Mouse (Mus musculus) B cell, adult 2 months (primary cell): ENCODE results near the gene Anp32a.

ENCODE experiments used
- DNase-seq, 2 experiments: peaks; one replicate each; pipeline ENCODE4 v3.0.0; 2022

Gene Anp32a

DNA sequence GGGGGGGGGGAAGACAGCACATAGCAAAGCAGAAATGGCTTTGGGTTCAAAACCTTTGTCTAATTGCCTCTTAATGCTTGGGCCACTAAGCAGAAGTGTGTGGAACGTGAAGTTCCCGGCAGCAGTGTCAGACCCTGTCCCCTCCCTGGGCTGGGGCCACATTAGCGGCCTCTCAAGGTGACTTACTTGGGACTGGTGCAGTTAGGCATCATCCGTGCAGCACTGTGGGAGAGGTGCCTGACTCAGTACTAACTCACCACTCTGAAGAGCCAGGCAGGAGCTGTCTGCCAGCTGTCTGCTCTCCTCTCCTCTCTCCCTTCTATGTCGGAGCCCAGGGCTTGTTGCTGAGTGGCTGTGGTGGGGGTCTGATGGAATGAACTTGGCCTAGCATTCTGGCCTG, 6.1 kb downstream of the Anp32a start:
- DNase-seq = no peak

DNA sequence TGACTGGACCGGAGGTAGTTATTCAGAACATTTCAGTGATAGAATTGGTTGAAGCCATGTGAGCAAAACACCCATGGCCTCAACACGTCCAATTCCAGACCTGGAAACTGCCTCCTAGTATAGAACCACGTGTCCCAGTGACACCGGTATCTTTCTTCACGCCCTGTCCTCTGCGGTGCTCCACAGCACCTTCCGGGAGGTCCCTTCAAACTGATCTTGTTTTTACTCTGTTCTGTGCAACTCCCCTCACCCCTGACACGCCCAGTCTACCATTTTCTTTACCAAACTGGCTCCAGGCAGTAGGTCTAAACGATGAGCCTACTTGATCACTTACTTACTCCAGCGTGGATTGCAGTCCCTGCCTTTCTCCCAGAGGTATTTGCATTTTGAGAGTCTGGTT, 7.0 kb downstream of the Anp32a start:
- no peak for DNase-seq

DNA sequence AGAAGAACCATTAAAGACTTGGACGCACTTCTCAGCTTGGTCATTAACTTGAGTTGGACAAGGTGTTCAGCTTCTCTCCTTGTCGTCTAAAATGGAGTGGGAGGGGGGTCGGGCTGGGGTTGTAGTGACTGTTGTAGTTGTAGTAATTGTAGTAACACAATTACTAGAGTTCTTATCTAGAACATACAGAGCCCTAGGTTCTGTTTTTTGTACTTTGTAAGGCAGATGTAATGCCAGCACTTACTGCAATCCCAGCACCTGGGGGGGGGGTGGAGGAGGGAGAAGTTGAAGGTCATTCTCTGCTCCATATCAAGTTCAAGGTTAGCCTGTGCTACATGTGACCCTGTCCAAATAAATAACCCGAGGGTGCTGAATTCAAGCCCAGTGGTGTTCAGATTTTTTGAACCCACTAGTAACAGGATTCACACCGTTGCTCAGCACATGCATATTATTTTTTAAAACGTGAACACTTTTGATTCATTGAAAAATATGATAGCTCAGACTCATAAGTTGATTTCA, 7.4 kb downstream of the Anp32a start:
- DNase-seq = no peak

DNA sequence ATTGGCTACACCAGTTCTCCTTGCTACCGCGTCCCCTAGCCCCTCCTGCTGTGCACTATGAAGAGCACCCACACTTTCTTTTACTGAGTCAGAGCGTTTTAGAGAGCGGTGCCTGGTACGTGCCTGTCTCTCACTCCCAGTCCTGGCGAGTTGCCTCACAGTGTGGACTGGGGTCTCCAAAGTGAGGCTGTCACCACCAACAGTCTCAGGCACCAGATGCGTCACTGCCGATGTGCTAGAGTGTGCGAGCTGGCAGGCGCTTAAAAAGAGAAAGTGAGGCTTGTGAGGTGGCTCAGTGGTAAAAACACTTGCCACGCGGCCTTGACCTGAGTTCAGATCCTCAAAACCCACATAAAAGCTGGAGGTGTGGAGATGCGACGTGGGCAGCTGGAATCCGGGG, 8.2 kb downstream of the Anp32a start:
- no peak for DNase-seq

DNA sequence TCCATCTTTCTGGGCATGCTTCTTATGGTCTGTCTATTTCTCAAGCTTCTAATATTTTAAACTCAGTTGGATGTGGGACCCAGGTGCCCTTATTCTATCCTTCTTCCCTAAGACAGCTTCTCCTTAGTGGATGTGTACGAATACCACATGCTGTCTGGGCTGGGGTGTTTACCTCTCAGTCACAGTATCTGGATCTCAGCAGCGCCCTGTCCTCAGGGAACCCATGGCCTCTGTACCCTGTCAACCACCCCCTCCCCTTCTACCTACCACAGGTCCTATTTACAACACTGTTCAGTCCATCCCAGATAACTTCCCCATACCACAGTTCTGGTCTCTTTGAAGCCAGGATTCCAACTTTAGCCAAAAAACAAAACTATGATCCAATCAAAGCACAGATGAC, 9.6 kb downstream of the Anp32a start:
- DNase-seq = no peak

DNA sequence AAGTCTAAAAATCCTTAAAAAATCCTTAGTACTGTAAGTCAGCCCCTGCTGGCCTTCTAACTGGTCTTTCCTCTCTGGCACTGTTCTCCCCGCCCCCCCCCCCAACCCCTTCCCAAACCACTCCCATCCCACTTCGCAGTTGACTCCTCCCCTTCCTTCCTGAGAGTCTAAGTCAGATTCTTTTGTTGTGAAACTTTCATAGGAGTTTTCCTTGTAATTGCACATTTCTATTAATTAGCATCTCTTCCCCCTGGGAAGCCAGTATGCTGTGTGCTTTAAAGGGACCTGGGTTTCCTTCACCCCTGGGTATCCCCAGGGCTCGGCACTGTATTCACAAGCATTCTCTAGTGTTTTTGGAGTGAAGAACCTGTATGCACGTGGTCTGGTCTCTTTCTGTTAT, 10.1 kb downstream of the Anp32a start:
- DNase-seq = no peak

DNA sequence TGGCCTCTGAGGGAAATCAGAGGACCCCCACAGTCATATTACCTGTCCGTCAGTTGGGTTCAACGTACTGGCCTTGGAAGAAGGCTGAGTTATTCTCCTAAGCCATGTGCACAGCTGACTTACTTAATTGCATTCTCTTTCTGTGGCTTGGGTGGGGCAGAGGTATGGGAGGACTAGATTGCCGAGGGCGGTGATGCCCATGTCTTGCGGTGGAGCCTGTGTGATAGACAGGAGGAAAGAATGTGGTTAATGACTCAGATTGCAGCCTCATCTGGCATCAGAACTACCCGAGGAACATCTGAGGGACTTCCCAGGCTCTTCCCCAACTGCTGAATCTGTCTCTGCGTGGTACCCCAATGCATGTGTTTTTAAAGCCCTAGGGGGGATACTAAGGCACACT, 12.7 kb downstream of the Anp32a start:
- DNase-seq = no peak

DNA sequence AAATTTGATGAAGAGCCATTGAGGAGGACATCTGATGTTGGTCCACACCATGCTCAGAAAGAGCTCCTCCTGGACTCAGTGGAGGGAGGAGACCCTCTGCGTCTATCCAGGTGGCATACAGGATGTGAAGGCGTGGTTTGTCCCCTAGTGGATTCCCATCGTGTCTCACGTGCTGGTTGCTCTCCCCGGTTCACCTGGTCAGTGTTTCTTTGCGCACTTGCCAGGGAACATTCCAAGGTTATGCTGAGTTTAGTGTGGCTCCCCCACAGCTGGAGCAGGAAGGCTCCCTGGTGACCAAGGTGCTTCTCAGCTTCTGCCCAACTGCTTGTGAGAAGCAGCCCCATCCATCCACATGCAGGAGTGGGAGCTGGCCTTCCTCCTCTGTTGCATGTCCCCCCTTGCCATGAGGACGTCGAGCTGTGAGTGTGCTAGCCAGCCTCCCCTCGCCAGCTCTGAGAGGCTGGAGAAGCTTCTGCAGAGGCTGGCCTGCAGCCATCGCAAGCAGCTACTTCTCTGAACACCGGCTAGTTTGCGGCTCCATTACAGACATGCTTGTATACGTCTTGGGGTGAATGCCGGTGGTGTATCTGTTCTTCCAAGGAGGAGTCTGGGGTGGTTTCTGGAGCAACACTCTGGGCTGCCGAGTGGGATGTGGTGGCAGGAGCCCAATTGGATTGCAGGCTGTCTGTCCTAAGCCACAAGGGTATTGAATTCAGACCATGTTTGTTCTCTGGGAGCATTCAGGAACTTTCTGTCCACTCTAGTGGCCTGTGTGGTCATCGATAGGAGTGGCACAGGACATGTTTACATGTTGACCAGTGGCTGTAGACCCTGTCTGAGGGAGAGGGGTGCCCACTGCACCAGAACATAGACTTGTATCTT, 14.0 kb downstream of the Anp32a start:
- no peak for DNase-seq

DNA sequence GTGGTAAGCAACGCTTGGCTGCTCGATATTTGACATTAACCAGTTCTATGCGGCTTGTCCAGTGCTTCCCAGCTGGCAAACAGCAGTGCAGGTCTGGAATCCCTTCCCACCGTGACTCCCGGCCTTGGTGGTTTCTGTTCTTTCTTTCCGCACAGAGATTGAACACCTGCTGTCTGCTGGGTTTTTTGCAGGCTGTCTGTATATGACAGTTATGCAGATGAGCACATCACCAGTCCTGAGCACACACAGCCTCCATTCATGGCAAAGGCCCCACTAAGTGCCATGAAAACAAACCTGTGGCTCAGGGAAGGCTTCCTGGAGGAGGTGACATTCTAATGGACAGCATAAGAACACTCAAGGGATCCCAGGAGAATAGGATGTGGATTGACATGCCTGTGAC, 14.7 kb downstream of the Anp32a start:
- no peak for DNase-seq

DNA sequence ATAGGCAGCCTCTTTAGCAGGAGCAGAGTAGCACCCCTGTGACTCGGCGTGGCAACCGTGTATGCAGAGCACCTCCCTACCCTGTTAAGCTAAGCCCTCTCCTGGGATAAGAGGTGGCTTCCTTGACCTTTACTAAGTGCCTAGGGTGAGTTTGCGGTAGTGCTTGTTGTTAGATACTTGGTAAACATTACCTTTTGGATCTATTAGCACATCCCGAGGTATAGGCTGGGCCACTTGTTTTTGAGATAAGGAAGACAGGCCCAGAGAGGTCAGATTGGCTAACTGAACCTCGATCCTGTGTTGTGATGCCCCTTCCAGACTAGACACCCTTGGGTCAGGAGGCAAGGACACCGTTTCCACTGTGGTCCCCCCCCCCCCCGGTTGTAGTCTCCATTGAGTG, 16.5 kb downstream of the Anp32a start:
- no peak for DNase-seq

DNA sequence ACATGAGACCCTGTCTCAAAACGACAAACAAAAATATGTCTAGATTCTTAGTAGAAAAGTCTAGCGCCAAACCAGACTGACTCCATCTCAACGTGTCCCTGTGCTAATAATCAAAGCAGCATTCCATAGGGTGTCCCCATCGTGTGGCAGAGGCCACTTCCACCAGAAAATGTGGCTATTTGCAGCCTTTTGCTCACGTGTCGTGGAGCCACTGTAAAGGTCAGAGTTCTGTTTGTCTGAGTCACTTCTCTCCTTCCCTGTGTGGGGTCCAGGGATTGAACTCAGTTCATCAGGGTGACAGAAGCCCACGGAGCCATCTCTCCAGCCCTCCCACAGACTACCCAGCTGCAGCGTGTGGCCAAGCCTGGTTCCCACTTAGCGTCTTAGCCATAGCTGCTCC, 17.8 kb downstream of the Anp32a start:
- no peak for DNase-seq

DNA sequence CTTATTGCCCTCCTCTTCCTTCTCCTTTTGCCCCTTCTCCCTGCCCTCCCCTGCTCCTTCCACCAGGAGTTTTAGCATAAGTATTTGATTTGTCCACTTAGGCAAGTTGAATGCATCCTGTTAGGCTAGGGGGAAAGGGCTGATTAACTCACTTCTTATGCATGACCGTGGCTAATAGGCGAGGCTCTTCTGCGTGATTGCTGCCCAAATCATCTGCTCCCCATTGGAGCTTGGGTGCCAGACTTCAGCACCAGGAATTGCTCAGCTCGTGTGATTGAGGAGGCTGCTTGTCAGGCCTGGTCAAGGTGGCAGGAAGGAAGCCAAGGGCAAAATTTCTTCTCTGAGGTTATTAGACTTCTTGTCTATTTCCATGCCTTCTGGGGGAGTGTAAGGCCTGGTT, 19.8 kb downstream of the Anp32a start:
- DNase-seq = no peak

DNA sequence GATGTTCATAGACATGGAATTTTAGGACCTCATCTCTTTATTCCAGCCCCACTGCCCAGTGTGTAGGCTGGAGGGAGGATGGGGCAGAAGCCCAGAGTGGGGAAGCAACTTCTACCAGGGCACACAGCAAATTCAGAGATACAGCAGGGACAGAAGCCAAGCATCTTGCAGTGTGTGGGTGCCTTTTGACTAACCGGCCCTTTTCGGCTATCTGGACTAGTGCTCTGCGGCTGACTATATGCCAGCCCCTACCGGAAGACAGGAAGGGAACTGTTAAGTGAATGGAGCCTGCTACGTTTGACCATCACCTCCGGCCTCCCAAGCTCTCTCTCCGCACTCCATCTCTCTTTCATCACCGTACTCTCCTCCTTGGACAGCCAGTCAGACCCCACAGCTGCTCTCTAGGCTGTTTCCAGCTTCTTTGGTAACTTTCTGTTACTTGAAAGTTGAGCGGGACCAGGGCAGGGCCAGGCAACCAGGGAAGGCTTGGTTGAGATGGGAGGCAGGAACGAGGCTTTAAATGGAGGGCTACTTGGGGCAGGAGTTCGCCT, 21.8 kb downstream of the Anp32a start:
- no peak for DNase-seq

DNA sequence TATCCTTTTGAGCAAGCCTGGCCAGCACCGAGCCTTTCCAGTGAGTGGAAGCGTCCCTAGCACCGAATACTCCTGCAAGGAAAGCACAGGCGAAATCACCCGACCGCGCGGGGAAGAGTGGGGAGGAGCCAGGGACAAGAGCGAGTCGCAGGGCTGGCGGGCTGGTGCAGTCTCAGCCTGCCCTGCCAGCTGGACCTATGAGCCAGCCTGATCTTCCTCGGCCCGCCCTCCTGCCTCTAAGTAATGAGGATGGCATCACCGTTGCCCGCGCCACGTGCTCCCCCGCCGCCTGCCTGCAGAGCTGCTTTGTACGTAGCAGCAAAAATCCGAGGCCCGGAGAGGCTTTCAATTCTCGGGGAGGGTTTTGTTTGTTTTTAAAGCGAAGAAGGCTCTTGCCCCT, 22.5 kb downstream of the Anp32a start:
- DNase-seq = peak; percentile 74 to 78

DNA sequence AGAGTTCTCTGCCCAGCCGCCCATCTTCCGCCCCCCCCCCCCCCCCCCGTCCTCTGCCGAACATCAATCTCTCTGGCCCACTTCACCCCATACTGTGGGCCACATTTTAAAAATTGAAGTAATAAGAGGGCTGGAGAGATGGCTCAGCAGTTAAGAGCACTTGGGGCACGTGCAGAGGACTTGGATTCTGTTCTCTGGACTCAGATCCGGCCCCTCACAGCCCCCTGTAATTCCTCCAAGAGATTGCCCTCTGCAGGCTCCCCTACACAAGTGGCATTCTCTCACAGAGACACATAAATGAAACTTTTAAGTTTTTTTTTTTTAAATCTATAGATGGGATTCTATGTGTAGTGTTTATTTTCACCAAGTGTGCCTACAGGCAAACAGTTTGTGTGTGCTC, 23.1 kb downstream of the Anp32a start:
- no peak for DNase-seq

DNA sequence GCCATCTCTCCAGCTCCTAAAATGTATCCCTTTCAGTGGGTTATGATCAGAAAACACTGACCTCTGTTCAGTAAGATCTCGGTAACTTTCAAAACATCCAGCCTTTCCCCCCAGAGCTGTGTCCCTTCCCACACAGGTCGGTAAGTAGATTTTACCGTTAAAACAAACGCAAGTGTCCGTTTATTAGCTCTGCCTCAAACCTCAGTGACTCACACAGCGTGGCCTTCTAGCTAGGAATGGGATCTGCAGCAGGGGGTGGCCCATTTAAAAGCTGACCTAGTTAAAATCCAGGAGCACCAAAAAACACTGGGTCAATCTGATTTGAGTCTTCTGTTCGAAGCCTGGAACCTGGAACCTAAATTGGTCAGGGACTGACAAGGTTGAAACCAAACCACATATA, 23.7 kb downstream of the Anp32a start:
- no peak for DNase-seq

DNA sequence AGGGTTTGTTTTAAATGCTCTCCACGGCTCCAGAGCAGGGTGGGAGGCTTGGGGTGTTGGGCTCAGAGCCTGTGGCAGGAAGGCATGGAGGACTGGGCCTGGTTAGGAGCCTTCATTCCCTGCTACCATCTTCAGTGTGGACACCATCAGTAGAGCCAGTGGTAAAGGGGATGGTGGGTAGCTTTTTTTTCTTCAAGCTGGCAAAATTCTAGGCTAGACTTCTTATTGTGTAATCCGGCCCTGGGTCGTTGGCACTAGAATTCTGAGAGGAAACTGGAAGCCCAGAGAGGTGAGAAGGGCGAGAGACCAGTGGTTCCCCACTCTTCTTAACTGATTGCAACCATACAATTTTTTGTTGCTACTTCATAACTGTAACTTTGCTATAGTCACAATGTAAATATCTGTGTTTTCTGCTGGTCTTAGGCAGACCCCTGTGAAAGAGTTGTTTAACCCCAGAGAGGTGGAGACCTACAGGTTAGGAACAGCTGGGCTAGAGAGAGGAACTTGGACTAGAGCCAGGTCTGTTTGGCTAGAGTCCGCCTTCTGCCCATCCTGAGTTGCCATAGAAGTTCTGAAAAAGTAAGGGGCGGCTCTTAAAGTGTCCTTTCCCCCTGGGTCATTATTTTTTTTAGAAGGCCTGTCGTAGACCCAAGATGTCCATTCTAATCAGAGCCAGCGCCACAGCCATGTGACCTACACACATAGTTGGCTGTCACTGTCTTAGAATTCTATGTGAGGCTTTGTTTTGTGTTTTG, 24.4 kb downstream of the Anp32a start:
- DNase-seq = no peak

DNA sequence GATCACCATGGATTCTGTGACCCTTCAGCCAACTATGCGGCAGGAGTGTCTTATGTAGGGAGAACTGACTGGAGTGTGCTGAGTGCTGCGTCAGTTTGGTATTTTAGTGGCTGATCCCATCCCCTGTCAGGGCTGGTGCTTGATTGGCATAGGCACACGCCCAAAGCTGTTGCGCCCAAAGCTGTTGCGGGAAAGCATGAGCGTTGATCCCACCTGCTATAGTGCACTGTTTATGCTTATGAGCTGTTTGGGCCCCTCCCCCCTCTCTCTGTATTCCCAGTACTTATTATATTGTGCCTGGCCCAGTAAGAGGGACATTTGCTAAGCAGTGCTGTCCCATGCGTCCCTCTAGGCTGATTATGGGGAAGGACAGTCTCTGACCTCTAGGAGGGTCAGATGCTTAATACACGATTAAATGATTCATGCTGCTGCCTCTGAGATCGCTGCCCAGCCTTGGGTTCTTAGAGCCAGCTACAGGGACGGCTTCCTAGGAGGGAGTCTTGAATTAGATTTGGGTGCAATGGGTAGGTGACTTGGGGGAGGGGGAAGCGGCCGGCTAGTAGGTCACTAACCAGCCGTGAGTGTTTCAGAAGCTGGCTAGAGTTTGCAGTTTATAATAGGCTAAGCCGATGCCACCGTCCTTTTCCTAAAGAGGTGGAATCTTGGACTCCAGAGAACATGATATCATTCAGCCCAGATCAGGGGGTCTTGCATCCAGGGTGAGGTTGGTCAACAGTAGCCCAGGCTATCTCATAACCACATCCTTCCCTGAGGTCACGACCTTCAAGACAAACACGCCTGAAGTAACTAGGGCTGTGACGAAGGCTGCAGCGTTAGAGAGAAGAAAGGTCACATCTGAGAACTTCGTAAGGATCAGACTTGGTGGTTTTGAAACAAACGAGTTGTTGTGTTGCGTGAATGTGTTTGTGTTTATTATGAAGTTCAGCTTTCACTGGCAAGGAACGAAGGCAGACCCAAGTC, 25.7 kb downstream of the Anp32a start:
- DNase-seq = no peak

DNA sequence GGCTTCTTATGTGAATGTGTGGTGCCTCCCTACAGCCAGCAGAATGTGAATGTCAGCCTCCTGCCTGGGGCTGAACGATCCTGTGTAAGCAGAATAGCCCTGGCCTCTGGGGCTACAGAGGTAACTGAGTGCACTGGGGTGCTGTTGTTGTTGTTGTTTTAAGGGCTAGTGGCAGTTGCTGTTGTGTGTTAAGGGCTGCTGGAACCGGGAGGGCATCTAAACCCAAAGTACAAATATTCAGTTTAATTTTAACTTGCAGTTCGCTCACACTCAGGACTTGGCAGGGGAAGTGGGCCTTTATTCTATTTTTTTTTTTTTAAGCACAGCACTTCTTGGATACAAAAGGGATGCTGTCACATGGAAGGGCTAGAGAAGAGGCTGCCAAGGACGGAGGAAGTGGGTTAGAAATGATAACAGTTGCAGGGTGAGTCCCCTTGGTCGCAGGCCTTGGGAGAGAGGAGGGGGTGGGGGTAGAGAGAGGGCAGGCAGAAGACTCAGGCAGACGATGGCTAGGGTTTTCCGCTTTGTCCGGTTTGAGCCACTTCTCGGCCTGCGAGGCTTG, 26.5 kb downstream of the Anp32a start:
- no peak for DNase-seq

DNA sequence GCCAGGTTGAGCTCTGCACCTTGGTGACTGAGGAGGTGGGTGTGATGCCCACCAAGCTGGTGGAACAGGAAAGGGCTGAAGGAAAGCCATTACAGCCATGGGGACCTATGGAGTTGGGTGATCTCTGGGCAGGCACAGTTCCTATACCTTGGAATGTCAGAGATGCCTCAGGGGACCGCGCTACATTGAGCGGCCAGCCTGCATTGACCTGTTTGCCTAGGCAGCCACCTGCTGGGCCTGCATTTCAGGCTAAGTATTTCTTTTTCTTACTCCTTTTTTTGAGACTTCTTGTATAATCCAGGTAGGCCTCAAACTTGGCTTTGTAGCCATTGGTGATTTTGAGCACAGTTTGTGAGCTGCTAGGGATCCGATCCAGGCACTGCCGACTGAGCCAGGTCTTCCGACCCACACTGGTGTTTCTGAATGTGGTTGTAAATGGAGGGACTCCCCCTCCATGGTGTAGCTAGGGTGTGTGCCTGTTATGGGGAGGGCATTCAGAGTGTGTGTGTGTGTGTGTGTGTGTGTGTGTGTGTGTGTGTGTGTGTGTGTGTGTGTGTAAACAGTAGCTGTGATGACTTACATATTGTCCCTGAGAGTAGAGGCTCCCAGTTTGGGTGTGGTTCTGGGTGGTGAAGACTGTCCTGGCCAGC, 27.3 kb downstream of the Anp32a start:
- no peak for DNase-seq

DNA sequence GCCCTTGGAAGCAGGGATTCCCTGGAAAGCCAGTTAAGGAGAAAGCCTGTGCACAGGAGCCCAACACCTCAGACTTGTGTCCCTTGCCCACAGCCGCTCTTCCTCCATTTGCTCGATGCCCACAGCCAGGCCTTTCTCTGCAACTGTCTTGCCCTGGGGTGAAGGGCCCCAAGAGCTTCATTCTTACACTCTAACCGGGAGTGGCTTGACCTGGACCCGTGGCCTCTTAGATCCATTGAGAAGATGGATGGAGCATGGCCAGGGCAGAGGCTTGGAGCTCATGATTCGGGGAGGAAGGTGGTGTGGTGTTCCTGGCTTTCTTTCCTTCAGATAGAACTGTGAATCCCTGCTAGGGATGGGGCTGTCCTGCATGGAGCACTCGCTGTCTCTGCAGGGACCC, 28.1 kb downstream of the Anp32a start:
- DNase-seq = no peak

DNA sequence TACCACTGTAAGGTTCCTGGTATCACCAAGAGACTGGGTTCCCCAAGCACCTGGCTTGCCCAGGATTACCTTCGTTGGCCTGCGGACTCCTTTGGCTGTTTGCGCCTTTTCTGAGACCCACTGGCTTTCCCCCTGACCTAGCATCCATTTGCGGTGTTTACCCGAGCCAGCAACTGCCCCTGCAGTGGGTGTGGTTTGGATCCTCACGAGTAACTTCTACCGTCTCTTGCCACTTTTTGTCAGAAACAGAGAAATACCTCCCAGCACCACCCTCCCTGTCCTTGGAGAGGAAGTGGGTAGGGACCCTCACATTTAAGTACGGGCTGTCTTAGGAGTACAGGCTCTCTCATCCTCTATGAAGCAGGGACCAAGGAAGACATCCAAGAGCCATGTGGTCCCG, 29.1 kb downstream of the Anp32a start:
- no peak for DNase-seq
